Mouse (Mus musculus) CD4-positive, CD25-positive, alpha-beta regulatory T cell, adult 4 months (primary cell): ENCODE measurements around the gene Lgals12. TPM values are rescaled to one million over a fixed set of nuclear protein-coding genes. Genes with fewer than 3 reads are reported as not detected.

Experiments
- ATAC-seq: one replicate; pipeline ENCODE4 v1.8.0; 2017
- polyA plus RNA-seq, 2 experiments: library from polyadenylated mRNA; unstranded; fragments of 100-300 nt; shearing (Covaris generic); gene quantifications; one replicate each; pipeline ENCODE4 v1.2.1; 2017

The Lgals12 gene
- not detected for polyA plus RNA-seq

DNA sequence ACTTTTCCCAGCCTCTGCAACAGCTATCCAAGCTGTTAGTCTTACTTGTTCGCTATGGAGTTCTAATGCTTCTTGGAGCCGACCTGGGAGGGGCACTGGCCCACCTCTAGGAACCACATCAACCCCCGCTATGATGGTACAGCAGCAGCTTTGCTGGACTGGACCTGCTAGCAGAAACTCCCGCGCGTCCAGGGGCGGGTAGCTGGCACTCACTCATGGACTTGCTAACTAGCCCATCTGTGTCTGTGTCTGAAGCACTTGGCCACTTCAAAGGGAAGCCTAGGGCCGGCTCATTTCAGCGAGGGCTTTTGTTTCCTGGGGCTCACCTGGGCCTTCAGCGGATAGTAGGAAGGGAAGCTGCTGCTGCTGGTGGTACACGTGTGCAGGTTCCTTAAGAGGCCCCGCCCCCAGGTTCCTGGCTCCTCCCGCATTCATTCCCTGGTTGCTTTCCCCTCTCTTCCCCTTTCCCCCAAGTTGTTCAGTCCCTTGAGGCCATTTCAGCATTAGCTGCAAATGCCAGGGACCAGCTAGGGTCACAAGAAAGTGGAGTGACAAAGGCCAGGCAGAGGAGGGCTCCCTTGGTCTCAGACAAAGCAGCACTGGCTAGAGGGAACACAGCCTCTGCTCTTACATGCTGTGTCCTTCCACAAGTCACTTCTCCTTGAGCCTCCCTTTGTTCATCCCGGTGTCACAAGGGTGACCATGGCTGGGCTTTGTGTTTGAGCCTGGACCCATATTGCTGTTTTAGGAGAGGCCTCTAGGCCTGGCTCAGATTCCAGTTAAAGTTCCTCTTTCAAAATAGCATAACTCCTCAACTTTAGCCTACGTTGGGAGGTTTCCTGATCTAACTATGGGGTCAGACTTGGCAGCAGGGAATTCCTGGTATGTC lies at the start of gene Lgals12:
Lgals12 (minus strand) TSS at position 393 of the 889 bp plus-strand sequence.
- ATAC-seq = no peak

DNA sequence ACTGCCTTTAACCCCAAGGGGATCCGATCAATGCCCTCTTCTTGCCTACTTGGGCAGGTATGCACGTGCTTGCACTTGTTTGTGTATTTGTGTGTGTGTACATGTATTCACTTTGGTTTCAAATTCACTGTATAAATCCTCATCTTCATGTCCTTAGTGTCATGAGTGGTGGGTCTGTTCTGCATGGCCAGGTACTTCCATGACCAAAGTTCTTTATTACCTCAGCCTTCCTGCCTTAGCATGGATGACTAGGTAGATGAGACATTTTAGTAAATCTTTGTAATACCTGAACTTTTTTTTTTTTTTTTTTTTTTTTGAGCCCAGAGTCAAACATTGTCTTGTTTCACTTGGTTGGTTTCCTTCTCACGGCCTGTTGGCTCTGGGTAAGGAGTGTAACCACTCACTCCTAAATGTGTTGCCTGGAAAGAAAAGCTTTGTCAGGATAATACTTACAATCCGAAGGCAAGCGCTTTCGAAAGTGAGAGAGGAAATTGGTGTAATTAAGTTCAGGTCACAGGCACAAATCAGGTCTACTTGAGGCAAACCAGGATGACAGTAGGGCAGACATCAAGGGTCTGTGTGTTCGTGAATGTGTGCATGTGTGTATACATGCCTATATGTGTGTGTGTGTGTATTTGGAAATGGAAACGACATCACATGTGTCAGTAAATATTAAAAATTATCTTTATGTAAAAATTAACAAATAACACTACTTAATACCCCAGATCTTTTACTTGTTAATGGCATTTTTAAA lies 42.1 kb upstream of the Lgals12 start:
- no peak for ATAC-seq

DNA sequence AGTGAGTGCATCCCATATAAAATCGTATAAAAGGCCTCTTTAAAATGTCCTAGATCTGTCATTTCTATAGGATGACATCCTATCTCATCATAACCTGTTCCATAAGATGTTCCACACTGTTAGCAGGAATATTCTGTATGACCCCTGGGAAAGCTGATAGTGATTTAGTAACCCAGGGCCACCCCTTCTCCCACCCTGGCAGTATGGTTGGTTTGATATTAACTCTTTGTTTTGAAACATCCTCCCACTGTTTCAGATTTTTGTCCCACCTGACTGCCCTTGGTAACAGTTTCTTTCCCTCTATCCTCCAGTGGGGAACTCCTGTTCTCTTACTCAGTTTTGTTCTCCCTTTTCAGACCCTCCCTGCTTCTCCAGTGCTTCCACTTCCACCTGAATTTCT lies 26.8 kb upstream of the Lgals12 start:
- no peak for ATAC-seq

DNA sequence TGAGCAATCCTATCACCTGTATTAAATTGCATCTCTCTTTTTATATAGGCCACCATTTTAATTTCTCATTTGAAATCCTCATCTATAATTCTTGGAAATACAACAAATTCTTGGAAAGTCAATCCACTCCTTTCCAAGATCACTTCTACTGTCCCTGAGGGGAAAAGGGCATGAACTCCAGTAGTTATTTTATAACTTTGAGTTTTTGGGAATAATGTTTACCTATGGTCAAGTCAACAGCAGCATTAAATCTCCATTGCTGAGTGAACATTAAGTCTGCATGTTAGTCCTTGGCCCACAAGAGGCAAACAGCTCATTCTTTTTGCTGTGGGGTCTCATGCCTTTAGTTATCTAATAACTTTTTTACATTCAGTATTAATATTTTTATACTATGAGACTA lies 26.0 kb upstream of the Lgals12 start:
- no peak for ATAC-seq

DNA sequence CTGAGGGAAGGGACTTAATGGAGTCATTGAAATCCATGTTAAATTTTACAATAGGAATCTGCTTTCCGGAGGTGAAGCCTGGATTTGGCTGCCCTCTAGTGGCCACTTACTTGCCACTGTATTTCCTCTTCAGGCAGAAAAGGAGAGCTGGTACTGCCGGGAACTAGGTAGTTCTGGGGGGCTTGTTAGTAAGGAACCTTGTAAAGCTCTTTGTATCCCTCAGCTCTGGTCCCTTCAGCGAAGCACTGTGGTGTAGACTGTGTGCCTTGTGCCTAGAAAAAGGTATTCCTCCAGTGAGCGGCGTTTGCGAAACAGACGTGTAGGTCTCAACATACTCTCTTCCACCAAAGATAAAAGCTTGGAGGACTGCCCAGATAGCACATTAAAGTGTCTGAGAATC lies 10.7 kb upstream of the Lgals12 start:
- ATAC-seq = no peak

DNA sequence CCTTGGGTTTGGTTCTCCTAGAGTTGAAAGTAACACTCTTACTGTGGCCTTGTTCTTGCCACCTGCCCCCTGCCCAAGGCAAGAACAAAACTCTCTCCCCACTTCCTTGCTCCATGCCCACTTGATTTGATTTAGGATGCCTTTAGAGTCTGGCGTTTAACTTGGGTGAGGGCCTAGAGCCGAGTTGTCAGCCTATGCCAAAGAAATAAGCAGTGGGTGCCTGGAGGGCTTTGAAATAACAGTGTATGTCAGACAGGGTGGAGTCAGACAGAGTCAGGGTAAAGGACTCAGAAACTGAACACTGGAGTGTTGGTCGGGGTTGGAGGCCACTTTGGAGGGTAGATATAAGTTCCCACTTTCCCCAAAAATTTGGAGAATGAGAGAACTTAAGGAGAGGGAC lies 10.1 kb upstream of the Lgals12 start:
- no peak for ATAC-seq

DNA sequence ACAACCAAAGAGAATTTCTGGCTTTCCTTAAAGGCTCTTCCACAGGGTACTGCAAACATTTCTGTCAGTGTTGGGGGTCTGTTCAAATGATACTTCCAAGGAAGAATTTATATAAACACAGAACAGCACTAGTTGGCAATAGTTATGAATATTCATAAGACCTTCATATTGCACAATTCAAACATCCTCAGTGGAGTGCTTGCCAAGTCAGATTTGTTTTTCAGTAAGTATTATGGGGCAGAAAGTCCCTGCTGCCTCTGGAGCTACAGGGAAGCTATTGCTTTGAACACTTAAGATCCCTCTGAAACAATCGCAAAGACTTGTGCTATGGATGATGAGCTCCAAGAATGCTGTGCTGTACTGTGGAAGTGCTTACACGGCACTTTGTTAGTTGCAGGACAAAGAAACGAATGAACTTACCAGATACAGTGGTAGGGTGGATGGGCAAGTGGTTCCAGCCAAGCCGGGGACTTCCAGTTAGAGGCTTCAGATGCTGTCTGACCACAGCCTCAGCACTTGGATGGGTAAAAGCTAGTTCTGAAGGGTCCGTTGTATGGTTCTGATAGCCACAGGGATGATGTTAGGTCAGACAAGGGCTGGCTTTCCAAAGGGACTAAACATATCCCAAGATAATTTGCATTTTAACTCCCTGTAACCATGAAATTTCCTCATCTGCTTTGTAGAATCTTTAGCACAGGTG lies 9.4 kb upstream of the Lgals12 start:
- no peak for ATAC-seq

DNA sequence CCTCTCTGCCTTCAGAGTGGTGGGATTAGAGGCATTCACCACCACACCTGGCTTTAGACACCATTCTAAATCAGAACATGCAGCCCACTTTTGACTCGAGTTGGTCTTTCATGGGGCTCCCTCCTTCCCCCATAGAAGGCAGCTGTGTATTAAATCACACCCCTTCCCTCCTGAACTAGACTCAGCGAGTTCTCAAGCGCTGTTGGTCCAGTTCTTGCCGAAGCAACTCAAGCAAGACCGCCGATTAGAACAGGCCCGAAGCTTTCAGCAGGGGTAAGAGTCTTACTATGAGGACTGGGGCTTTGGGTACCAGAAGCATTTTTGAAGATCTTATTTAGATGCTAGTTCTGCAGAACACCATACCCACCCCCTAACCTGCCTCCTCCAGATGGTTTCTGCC lies 6.2 kb upstream of the Lgals12 start:
- no peak for ATAC-seq

DNA sequence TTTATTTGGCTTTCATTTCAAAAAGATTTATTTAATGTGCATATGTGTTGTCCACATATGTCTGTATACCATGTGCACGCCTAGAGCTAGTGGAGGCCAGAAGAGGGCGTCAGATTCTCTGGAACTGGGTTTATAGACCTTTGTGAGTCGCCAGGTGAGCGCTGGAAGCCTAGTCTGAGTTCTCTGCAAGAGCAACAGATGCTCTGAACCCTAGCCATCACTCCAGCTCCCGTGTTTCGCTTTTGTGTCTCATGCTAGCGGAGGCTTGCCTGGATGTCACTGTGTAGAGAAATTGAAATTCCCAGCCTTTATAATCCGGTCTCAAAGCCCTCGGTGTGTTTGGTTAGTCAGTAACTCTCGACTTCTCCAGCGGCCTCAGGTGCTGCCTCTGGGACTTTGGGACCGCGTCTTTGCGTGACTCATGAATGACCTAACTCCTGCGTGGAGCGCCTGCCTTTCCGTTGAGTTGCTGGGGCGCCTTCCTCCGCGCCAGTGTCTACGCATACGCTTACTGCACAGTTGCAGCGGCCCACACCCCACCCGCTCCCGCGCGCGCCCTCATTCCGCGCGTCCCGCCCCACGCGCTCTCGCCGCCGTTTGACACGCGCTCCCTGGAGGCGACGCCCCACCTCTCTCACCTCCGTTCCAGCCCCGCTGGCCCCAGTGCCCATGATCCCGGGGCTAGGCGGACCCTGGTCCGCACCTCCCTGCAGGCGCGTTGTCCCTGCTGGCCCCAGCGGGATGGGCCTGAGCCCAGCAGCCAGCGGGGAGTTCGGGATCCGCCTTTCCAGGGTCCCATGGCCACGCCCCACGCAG lies 5.2 kb upstream of the Lgals12 start, which contains the start of gene Hrasls5:
Hrasls5 (plus strand) TSS at position 600 of the 816 bp plus-strand sequence.
- no peak for ATAC-seq

DNA sequence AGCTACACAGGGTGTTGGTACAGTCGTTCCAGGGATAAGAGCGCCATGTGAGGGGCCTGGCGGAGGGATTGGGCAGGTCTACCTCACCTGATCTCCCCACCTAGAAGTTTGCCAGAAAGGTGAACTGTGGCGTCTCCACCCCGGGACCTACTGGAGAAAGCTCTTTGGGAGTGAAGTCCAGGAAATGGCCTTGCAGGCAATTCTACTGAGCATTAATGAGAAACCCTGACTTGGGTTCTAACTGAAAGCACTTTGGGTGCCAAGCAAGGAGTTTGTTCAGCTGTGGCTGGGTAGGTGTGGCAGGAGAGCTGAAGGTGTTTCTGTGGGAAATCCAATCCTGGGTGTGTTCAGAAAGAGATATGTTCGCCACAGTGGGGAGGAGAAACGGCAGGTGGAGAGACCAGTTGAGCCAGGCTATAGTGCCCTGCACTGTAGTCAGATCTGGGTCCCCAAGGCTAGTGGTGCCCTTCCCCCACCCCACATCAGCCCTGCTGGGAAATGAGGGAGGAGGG lies 753 bp upstream of the Lgals12 start:
- no peak for ATAC-seq

DNA sequence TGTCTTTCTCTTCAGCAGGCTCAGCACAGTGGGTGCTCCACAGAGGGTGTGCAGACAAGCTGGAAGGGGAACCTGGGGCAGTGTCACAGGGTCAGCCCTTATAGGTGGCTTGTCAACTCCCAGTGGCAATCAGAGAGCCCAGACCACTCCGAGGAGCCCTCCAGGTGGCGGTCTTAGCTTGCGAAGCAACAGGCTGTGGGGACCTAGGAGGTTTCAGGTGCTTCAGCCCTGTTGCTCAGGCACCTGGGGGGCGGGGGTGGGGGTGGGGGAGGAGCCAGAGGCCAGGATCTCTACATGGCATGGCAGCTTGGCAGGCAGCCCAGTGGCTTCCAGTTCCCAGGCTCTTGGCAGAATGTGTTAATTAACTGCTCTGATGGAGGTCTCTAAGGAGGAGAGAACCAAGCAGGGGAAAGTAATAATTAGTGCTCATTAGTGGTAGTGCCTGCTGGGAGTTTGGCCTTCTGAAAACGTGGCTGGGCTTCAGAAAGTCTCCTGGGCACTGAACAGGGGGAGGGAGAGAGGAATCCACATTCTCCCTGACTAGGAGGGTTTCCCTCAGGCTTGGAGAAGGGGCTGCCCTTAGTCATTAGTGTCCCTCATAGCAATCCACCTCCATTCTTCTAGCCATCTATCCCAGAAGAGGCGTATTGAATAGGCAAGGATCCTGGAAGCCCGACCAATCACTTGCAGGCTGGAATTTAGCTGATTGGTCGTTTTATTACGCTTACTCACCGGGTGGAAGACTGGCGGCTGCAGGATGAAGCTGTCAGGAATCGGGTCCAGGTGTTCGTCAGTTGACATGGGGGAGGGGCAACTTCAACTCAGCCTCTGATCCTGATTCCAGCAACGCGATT lies 836 bp downstream of the Lgals12 start:
- no peak for ATAC-seq

DNA sequence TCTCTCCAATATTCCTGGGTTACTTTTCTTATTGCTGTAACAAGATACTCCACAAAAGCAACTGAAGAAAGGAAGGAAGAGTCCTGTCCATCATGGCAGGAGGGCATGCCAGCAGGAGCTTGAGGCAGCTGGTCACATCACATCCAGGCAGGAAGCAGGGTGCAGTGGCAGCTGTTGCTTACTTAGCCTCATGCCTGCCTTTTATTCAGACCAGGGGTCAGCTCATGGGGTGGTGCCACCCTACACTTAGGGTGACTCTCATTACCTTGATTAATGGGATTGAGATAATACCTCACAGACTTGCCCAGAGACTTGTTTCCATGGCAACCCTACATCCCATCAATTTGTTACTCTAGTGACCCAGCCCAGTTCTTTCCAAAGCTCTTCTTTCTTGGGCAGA lies 2.0 kb downstream of the Lgals12 start:
- no peak for ATAC-seq

DNA sequence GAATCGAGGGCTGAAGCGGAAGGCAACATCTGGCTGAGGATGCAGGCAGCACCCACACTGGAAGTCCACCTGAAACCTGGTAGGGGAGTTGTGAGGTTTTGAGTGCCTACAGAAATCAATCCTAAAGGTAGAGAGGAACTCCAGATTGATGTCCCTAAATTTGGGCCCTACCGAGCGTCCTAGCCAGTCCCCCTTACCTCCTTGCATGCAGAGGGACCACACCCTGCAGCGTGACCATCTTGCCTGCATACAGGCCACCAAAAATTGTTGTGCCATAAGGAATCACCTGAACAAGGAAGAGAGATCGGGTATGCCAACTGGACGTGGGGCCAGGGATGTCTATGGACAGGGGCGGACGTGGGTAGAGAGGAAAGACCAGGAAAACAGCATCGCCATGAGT lies 2.9 kb downstream of the Lgals12 start:
- ATAC-seq = no peak

DNA sequence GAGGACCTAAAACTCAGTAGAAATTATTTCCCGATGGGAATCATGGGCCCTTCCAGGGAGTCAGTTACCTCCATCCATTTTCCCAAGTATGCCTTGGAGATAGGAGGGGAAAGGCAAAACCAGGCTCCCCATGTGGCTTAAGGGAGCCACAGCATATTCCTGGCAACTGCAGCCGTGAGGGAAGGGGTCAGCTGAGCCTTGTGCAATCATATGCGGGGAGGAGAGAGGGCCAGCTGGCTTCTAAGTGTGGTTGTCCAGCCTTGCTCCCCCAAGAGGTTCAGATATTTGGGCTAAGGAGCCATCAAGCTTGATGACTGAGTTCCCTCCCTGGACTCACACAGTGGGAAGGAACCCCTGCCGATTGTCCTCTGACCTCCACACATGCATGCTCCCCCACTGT lies 5.4 kb downstream of the Lgals12 start:
- ATAC-seq = no peak

DNA sequence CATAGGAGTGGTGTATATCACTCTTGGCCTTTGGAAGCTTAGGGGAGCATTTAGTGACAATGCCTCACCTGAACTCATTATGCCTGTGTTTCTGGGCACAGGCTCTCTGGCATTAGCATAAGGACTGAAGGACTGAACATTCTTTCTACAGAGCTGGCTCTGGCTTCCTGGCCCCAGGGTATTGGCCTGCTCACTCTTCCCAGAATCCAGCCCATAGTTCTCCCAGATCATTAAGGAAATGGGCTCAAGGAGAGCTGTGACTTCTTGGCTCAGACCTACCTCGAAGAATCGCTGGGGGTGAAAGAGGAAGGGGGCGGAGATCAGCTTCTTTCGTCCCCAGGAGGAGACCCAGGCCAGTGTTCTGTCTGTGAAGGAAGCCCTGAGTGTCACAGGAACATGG lies 8.5 kb downstream of the Lgals12 start:
- ATAC-seq = no peak

DNA sequence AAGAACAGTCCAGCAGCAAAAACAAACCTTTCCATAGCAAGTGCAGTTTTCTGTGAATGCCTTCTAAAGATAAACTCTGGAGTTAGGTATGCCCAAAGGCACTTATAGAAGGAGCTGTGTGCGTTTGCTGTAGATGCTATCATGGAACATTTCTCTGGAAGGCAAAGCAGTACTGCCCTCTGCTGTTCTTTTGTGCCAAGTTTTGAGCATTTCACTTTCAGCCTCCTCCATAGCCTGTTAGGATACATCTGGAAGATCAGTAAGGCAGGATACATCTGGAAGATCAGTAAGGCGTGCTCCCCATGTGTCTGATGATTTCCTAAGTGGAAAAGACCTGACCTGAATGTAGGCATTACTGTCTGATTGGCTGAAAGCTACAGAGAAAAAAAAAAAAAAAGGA lies 11.5 kb downstream of the Lgals12 start:
- ATAC-seq = no peak

DNA sequence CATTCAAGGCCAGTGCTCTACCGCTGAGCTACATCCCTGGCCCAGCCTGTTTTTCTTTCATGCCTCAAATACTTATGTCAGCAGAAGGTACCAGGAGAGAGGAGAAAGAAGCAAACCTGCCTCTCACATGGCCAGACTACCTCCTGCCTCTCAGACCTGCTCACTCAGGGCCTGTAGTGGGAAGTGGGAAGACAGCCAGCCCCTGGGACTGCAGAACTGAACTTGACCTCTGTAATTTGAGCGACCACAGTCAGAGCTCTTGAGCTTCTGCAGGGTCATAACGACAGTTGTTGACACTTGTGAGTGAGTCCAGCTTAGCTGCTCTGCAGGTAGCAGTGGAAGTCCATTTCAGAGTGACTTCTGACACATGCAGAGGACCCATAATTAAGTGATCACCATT lies 15.0 kb downstream of the Lgals12 start:
- no peak for ATAC-seq

DNA sequence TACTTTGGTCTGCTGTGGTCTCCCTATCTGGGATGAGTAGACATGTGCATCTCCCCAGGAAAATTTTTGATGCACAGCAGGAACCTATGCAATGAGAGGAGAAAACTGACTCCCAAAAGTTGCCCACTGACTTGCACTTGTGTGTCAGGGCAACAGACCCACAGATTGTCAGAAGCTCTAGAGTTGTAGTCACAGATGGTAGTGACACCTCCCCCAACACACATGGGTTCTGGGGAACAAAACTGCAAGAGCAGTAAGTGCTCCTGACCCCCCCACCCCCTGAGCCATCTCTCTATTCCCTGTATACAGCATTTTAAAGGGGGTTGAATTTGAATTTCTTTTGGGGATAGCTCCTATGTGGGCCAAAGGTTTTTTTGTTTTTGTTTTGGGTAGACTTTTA lies 16.2 kb downstream of the Lgals12 start:
- no peak for ATAC-seq

DNA sequence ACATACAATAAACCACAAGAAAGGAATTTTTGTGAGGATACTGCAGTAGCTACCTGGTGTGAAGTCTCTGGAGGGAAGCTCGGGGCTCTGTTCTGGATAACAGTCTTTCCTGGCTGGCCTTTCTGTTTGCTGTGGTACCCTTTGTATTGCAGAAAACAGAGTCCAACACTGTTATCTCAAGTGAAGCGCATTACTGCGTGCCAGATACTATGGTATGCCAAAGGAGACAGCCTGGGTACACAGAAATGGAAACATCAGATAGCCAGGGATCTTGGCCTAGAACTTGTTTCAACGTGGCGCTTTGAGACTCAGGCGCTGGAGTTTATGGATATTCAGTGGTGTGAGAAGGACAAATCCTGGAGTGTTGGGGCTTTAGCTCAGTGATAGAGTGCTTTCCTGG lies 21.2 kb downstream of the Lgals12 start:
- no peak for ATAC-seq

DNA sequence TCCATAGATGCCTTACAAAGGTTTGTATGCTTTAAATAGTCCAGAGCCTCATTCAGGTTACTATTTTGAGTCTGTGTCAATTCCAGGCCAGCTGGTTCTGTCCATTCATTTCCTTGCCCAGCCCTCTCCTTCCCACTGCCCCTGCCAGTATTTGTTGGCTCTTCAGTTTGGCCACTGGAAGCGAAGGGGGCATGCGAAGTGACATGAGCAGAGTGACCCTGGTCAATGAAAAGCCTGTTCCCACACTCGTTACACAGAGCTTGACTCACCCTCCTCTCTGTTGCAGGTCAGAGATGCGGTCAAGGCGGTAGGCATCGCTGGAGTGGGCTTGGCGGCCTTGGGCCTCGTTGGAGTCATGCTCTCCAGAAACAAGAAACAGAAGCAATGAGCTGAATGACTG lies 21.7 kb downstream of the Lgals12 start:
- ATAC-seq = no peak

DNA sequence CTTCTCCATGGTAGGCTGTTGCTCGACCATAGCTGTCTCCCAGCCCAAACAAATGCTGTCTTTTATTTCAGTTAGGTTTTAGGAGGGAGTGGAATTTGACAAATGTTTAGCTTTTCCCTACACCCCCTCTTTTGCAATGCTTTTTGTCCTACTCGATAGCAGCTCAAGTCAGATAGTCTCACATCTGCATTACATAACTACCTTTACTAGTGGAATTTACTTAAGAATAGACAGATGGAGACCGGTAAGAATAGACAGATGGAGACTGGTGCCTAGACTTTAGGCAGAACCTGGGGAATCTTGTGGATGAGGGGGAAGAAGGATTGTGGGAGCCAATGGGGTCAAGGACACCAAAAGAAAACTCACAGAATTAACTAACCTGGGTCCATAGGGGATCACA lies 23.4 kb downstream of the Lgals12 start:
- no peak for ATAC-seq
